Mouse (Mus musculus): ENCODE data around the gene Frmpd3. TPM values are rescaled to one million over a fixed set of nuclear protein-coding genes. Genes with fewer than 3 reads are reported as not detected.

Gene Frmpd3
- total RNA-seq (2012; rRNA removed) = not detected in 2 replicates
- polyA plus RNA-seq (2012; ENCODE audit: insufficient read depth in 1 of 2, insufficient read length in 2 of 2, low read depth in 1 of 2, low replicate concordance in 2 of 2, missing spikeins in 1 of 2) = not detected

GRCm38 (mm10) chrX:140341656-140342392, at the start of gene Frmpd3:
Gene Frmpd3, plus strand, starts transcription at chrX:140342263.
- no peak for TF ChIP-seq GABPA (IDR thresholded peaks at IDR 0.05; ENCODE audit: low read depth, low read length)
- no peak for TF ChIP-seq JUND (IDR thresholded peaks at IDR 0.05; ENCODE audit: low read depth, low read length)
- no peak for TF ChIP-seq HCFC1 (IDR thresholded peaks at IDR 0.05; ENCODE audit: low read depth, low read length)
- no peak for TF ChIP-seq MAX (IDR thresholded peaks at IDR 0.05; ENCODE audit: low read length)
- TF ChIP-seq CTCF (IDR thresholded peaks at IDR 0.05 in 2 of 3, conservative IDR thresholded peaks at IDR 0.05 in 1 of 3; ENCODE audit: control insufficient read depth in 1 of 3, insufficient read depth in 1 of 3, low read depth in 2 of 3, low read length in 3 of 3, poor library complexity in 1 of 3, severe bottlenecking in 1 of 3) = no peak
- no peak for TF ChIP-seq USF1 (IDR thresholded peaks at IDR 0.05; ENCODE audit: low read depth, low read length)
- TF ChIP-seq SIN3A (IDR thresholded peaks at IDR 0.05; ENCODE audit: low read length) = no peak
- TF ChIP-seq POLR2A (IDR thresholded peaks at IDR 0.05; ENCODE audit: control insufficient read depth in 1 of 2, insufficient read depth in 1 of 2, low read depth in 1 of 2, low read length in 2 of 2, poor library complexity in 1 of 2) = no peak
- TF ChIP-seq KAT2A (conservative IDR thresholded peaks at IDR 0.05; ENCODE audit: low read depth, low read length) = no peak
- no peak for TF ChIP-seq CHD2 (IDR thresholded peaks at IDR 0.05; ENCODE audit: low read length)
- no peak for TF ChIP-seq MAFK (IDR thresholded peaks at IDR 0.05; ENCODE audit: borderline replicate concordance, low read depth, low read length)
- no peak for TF ChIP-seq RAD21 (IDR thresholded peaks at IDR 0.05; ENCODE audit: low read depth, low read length)
- TF ChIP-seq SMC3 (IDR thresholded peaks at IDR 0.05; ENCODE audit: low read depth, low read length) = no peak
- no peak for TF ChIP-seq ZMIZ1 (IDR thresholded peaks at IDR 0.05; ENCODE audit: low read depth, low read length)
- no peak for TF ChIP-seq TAL1 (IDR thresholded peaks at IDR 0.05; ENCODE audit: low read length)
- Histone ChIP-seq H3K79me2 (ENCODE audit: control insufficient read depth, insufficient read depth, low read length, poor library complexity) (no peaks in the 10 kb centered on the region), H3K4me3 (ENCODE audit: control insufficient read depth in 1 of 2, insufficient read depth in 1 of 2, low read depth in 2 of 2, low read length in 2 of 2) (no peak within 1 kb of the TSS), H3K9ac (ENCODE audit: control insufficient read depth, low read depth, low read length, poor library complexity, severe bottlenecking) (no peak within 1 kb of the TSS), H3K27ac (ENCODE audit: control insufficient read depth, low read depth, low read length) (no peak within 1 kb of the TSS), H3K9me3 (replicated peaks; ENCODE audit: insufficient read depth, low read length) (no peaks in the 10 kb centered on the region), H3K27me3 (ENCODE audit: control insufficient read depth in 1 of 2, insufficient read depth in 2 of 2, low read length in 2 of 2) (peaks cover 11 to 14% of the 10 kb centered on the region in 2 experiments), H3K4me1 (ENCODE audit: control insufficient read depth in 1 of 2, insufficient read depth in 2 of 2, low read length in 2 of 2) (no peaks in the 10 kb centered on the region), H3K36me3 (ENCODE audit: control insufficient read depth in 1 of 2, insufficient read depth in 2 of 2, low read length in 2 of 2) (no peaks in the 10 kb centered on the region)
- no peak for DNase-seq (ENCODE audit: low read depth, low spot score)

GRCm38 (mm10) chrX:140303731-140304130, 38.3 kb upstream of the Frmpd3 start:
- Histone ChIP-seq H3K27me3 (ENCODE audit: control insufficient read depth in 1 of 2, insufficient read depth in 2 of 2, low read length in 2 of 2) (peaks cover 1 to 3% of the 10 kb centered on the region in 2 experiments), H3K36me3 (ENCODE audit: control insufficient read depth in 1 of 2, insufficient read depth in 2 of 2, low read length in 2 of 2) (no peaks in the 10 kb centered on the region), H3K79me2 (ENCODE audit: control insufficient read depth, insufficient read depth, low read length, poor library complexity) (no peaks in the 10 kb centered on the region), H3K27ac (ENCODE audit: control insufficient read depth, low read depth, low read length) (no peak overlapping the region), H3K9me3 (replicated peaks; ENCODE audit: insufficient read depth, low read length) (no peaks in the 10 kb centered on the region), H3K4me1 (ENCODE audit: control insufficient read depth in 1 of 2, insufficient read depth in 2 of 2, low read length in 2 of 2) (no peaks in the 10 kb centered on the region), H3K9ac (ENCODE audit: control insufficient read depth, low read depth, low read length, poor library complexity, severe bottlenecking) (no peak overlapping the region), H3K4me3 (ENCODE audit: control insufficient read depth in 1 of 2, insufficient read depth in 1 of 2, low read depth in 2 of 2, low read length in 2 of 2) (no peak overlapping the region)
- TF ChIP-seq POLR2A (IDR thresholded peaks at IDR 0.05; ENCODE audit: control insufficient read depth in 1 of 2, insufficient read depth in 1 of 2, low read depth in 1 of 2, low read length in 2 of 2, poor library complexity in 1 of 2) (no peak), EP300 (IDR thresholded peaks at IDR 0.05; ENCODE audit: low read depth in 1 of 2, low read length in 2 of 2) (no peak), CHD2 (IDR thresholded peaks at IDR 0.05; ENCODE audit: low read length) (no peak), POLR2AphosphoS2 (IDR thresholded peaks at IDR 0.05; ENCODE audit: low read length) (no peak), TAL1 (IDR thresholded peaks at IDR 0.05; ENCODE audit: low read length) (no peak), ZMIZ1 (IDR thresholded peaks at IDR 0.05; ENCODE audit: low read depth, low read length) (no peak), ELF1 (IDR thresholded peaks at IDR 0.05; ENCODE audit: low read depth, low read length) (no peak), ZC3H11A (IDR thresholded peaks at IDR 0.05; ENCODE audit: low read depth, low read length) (no peak), ETS1 (IDR thresholded peaks at IDR 0.05; ENCODE audit: low read depth, low read length) (no peak), GABPA (IDR thresholded peaks at IDR 0.05; ENCODE audit: low read depth, low read length) (no peak), E2F4 (IDR thresholded peaks at IDR 0.05; ENCODE audit: borderline replicate concordance, low read depth, low read length) (no peak), SIN3A (IDR thresholded peaks at IDR 0.05; ENCODE audit: low read length) (no peak)
- no peak for DNase-seq (ENCODE audit: low read depth, low spot score)
